Mouse (Mus musculus) midbrain, postnatal 0 days (tissue): ENCODE data around the gene Clec16a. TPM values are rescaled to one million over a fixed set of nuclear protein-coding genes. Genes with fewer than 3 reads are reported as not detected.

Source experiments
- ATAC-seq: fragments of 200-750 bp; cut with Nextera tagmentation; 2 replicates; pipeline ENCODE4 v1.8.0; 2017; ENCODE audit warnings: moderate number of reproducible peaks, mild to moderate bottlenecking, moderate TSS enrichment, moderate library complexity; ENCODE audit not compliant: low FRiP score
- DNase-seq: peaks from one replicate; pipeline ENCODE4 v3.0.0-alpha.2; 2015; ENCODE audit warnings: low spot score
- H3K27ac ChIP-seq: fragments of 300-500 bp; sonication (generic); 2 replicates; pipeline ENCODE4 v1.5.1; 2014; ENCODE audit warnings: low read depth, mild to moderate bottlenecking, low read length, mixed read lengths
- H3K27me3 ChIP-seq: fragments of 300-500 bp; sonication (generic); 2 replicates; pipeline ENCODE4 v1.6.1; 2014; ENCODE audit warnings: low read length, control low read depth, mixed read lengths; ENCODE audit not compliant: insufficient read depth
- H3K36me3 ChIP-seq: fragments of 300-500 bp; sonication (generic); 2 replicates; pipeline ENCODE4 v1.6.1; 2014; ENCODE audit warnings: low read length, control low read depth, mixed read lengths; ENCODE audit not compliant: insufficient read depth
- H3K4me1 ChIP-seq: fragments of 300-500 bp; sonication (generic); 2 replicates; pipeline ENCODE4 v1.6.1; 2014; ENCODE audit warnings: mild to moderate bottlenecking, control low read depth, antibody characterized with exemption, low read length, mixed read lengths; ENCODE audit not compliant: insufficient read depth
- H3K4me2 ChIP-seq: fragments of 300-500 bp; sonication (generic); 2 replicates; pipeline ENCODE4 v1.6.1; 2014; ENCODE audit warnings: low read depth, mild to moderate bottlenecking, low read length, mixed read lengths; ENCODE audit not compliant: poor library complexity, severe bottlenecking
- H3K4me3 ChIP-seq: fragments of 300-500 bp; sonication (generic); 2 replicates; pipeline ENCODE4 v1.5.1; 2014; ENCODE audit warnings: low read depth, mild to moderate bottlenecking, low read length, moderate library complexity
- H3K9ac ChIP-seq: fragments of 300-500 bp; sonication (generic); replicated peaks from 2 replicates; pipeline ENCODE4 v1.6.1; 2014; ENCODE audit warnings: mild to moderate bottlenecking, low read length, moderate library complexity, mixed read lengths; ENCODE audit not compliant: poor library complexity, severe bottlenecking
- H3K9me3 ChIP-seq: fragments of 300-500 bp; sonication (generic); 2 replicates; pipeline ENCODE4 v1.6.1; 2016; ENCODE audit warnings: low read length, control low read depth
- CTCF ChIP-seq: IDR thresholded peaks from 2 replicates; pipeline ENCODE4 v1.5.1; 2016; ENCODE audit warnings: antibody characterized with exemption, mild to moderate bottlenecking
- WGBS: fragments of 180-500 bp; shearing (Covaris S2); extraction: QIAGEN DNeasy Blood & Tissue Kit; methylation state at CpG from one replicate; pipeline ENCODE4 v1.1.7; 2014; 5-methylcytosine and 5-hydroxymethylcytosine counted together
- polyA plus RNA-seq: library from polyadenylated mRNA; unstranded; fragments of >200 nt; fragmentation: Nextera tagmentation; extraction: Ambion mirVana; gene quantifications from 2 replicates; pipeline ENCODE4 v1.2.1, GENCODE M21; 2015
- total RNA-seq: library from RNA; depleted of rRNA; stranded (reverse); fragments of >200 nt; gene quantifications from 2 replicates; pipeline ENCODE4 v1.2.3, GENCODE M21; 2014

The Clec16a gene
- total and polyA plus RNA-seq, 2 experiments from 2014 or later = 63.8 to 69.5 TPM

DNA sequence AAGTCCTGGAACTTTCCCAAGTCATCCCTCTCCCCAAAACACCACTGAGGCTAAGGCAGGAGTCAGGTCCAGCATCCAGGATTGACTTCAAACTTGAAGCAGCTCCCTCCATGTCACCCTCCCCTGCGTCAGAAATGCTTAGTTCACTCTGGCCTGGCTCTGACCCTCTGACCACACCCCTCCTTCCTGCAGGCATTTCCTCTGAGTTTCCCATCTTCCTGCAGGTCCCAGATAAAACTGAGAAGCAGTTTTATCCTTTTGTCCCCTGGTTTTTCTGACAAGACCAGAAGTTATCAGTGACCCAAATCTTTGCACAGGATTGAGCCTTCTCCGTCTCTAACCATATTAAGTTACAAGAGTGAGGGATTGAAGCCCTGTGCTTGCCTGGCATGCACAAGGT is 192.4 kb downstream of the Clec16a start:
- Histone ChIP-seq H3K9ac (no peak overlapping the region), H3K36me3 (0 out of 2 replicates have a peak, but pooled peaks cover 3% of the 10 kb centered on the region), H3K4me1 (no peaks in the 10 kb centered on the region), H3K9me3 (no peaks in the 10 kb centered on the region), H3K27ac (no peak overlapping the region), H3K4me3 (no peak overlapping the region), H3K4me2 (no peak overlapping the region), H3K27me3 (no peaks in the 10 kb centered on the region)
- DNase-seq = no peak
- TF ChIP-seq CTCF = no peak
- 58% methylated on average over 2 of the region's 2 CpGs for WGBS
- no peak for ATAC-seq

- no peak for DNase-seq
- Histone ChIP-seq H3K36me3 (no peaks in the 10 kb centered on the region), H3K9ac (no peak overlapping the region), H3K9me3 (no peaks in the 10 kb centered on the region), H3K4me2 (no peak overlapping the region), H3K27me3 (no peaks in the 10 kb centered on the region), H3K4me1 (no peaks in the 10 kb centered on the region), H3K27ac (no peak overlapping the region), H3K4me3 (no peak overlapping the region)
- TF ChIP-seq CTCF = no peak
- WGBS = 85% methylated on average over 3 of the region's 3 CpGs
- ATAC-seq = no peak
These were observed 193.7 kb downstream of the Clec16a start for GRCm38 (mm10) chr16:10738866-10739265.

- Histone ChIP-seq H3K36me3 (no peaks in the 10 kb centered on the region), H3K4me1 (no peaks in the 10 kb centered on the region), H3K9me3 (no peaks in the 10 kb centered on the region), H3K4me3 (no peak overlapping the region), H3K4me2 (no peak overlapping the region), H3K27me3 (no peaks in the 10 kb centered on the region), H3K27ac (no peak overlapping the region), H3K9ac (no peak overlapping the region)
- no peak for DNase-seq
- ATAC-seq = no peak
- 79% methylated on average over 9 of the region's 9 CpGs for WGBS
- TF ChIP-seq CTCF = no peak
These were observed 194.8 kb downstream of the Clec16a start for GRCm38 (mm10) chr16:10739854-10740398.

DNA sequence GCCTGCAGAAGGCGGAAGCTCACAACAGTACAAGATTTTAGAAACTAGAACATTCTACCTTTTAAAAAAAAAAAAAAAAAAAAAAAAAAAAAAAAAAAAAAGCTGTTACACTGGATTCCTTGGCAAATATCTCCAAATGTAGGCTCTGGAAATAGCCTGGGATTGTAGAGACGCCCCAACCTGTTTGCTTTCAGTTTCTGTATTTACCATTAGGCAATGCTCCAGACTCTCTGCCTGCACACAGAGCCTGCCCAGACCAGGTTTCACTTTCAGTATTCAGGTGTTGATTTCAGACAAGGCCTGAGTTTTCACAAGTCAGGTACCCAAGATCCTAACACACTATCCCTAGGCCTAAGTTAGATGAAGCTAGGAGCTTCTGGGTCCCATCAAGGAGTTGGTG is 195.9 kb downstream of the Clec16a start:
- H3K4me1 ChIP-seq = no peaks in the 10 kb centered on the region
- H3K27ac ChIP-seq = no peak overlapping the region
- H3K9me3 ChIP-seq = no peaks in the 10 kb centered on the region
- H3K36me3 ChIP-seq = no peaks in the 10 kb centered on the region
- no peak for TF ChIP-seq CTCF
- no peak for DNase-seq
- H3K27me3 ChIP-seq = no peaks in the 10 kb centered on the region
- H3K9ac ChIP-seq = no peak overlapping the region
- 88% methylated on average over 2 of the region's 2 CpGs for WGBS
- H3K4me2 ChIP-seq = no peak overlapping the region
- ATAC-seq = no peak
- H3K4me3 ChIP-seq = no peak overlapping the region

DNA sequence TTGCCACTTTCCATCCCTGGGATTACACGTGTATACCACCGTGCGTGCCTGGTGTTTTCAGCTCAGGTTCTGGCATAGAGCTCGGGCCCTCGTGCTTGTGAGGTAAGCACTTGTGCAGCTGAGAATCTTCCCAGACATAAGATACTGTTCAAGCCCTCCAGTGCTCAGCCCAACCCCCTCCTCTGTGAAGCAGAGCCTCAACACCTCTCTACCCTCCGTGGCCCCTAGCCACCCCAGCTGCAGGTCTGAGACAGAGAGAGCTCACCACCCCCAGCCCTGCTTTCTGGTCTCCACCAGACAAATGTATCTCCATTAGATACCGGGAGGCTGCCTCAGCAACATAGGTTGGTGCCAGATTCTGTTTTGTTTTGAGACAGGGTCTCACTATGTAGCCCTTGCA is 204.1 kb downstream of the Clec16a start:
- Histone ChIP-seq H3K27ac (no peak overlapping the region), H3K4me2 (no peak overlapping the region), H3K9me3 (no peaks in the 10 kb centered on the region), H3K27me3 (no peaks in the 10 kb centered on the region), H3K4me3 (no peak overlapping the region), H3K9ac (no peak overlapping the region), H3K4me1 (no peaks in the 10 kb centered on the region), H3K36me3 (no peaks in the 10 kb centered on the region)
- no peak for TF ChIP-seq CTCF
- 78% methylated on average over 7 of the region's 7 CpGs for WGBS
- DNase-seq (no peak), ATAC-seq (no peak)

- H3K9ac ChIP-seq = no peak overlapping the region
- ATAC-seq (no peak), DNase-seq (peak; percentile 55)
- no peaks in the 10 kb centered on the region for H3K36me3 ChIP-seq
- no peaks in the 10 kb centered on the region for H3K9me3 ChIP-seq
- H3K27ac ChIP-seq = no peak overlapping the region
- TF ChIP-seq CTCF = no peak
- no peaks in the 10 kb centered on the region for H3K4me1 ChIP-seq
- 68% methylated on average over 7 of the region's 7 CpGs for WGBS
- H3K27me3 ChIP-seq = no peaks in the 10 kb centered on the region
- H3K4me2 ChIP-seq = no peak overlapping the region
- H3K4me3 ChIP-seq = no peak overlapping the region
These were observed 204.7 kb downstream of the Clec16a start for GRCm38 (mm10) chr16:10749824-10750223.
